Mouse (Mus musculus) activated CD4-positive, CD25-positive, alpha-beta regulatory T cell, adult 4 months (primary cell): ENCODE measurements around the gene Ift57. TPM values are rescaled to one million over a fixed set of nuclear protein-coding genes. Genes with fewer than 3 reads are reported as not detected.
A peak's percentile ranks its signal among the peaks of the same experiment; 100 is the strongest.

Source experiments
- ATAC-seq: one replicate; pipeline ENCODE4 v1.8.0; 2017
- polyA plus RNA-seq, 2 experiments: library from polyadenylated mRNA; unstranded; fragments of 100-300 nt; shearing (Covaris generic); gene quantifications; one replicate each; pipeline ENCODE4 v1.2.1; 2017

Ift57 gene
- polyA plus RNA-seq, 2 experiments from 2014 or later, result 4.8 TPM

DNA sequence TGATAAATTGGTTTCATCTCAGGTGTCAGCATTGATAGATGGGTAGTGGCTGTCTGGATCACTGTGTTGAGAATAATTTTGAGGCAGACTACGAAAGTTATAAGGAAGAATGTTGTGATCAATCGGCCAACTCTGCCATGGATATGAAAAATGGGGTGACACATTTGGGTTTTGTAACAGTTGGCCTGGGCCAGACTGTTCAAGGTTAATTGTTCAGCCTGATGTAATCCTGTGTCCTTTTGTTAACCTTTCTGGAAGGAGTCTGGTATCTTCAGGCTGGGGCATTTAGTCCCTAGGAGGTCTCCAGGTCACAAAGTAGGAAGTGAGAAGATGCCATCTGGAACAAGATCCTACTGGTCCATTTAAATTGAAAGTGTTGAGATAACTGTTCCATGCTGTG, 97.2 kb downstream of the Ift57 start:
- no peak for ATAC-seq

DNA sequence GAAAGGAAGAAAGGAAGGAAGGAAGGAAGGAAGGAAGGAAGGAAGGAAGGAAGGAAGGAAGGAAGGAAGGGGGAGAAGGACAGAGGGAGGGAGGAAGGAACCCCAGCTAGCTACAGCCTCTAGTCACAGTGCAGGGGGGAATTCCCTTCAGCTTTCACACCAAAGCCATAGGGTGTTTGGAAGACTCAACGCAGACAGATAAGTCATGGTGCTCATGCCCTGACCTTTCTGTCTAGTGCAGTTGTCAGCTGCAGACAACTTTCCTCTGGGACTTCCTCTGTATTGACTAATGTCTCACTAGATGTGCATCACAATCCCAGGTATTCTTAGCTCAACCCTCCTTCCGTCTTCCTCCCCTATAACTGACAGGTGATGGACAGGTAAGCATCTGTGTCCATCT, 97.9 kb downstream of the Ift57 start:
- peak; percentile 41 for ATAC-seq

DNA sequence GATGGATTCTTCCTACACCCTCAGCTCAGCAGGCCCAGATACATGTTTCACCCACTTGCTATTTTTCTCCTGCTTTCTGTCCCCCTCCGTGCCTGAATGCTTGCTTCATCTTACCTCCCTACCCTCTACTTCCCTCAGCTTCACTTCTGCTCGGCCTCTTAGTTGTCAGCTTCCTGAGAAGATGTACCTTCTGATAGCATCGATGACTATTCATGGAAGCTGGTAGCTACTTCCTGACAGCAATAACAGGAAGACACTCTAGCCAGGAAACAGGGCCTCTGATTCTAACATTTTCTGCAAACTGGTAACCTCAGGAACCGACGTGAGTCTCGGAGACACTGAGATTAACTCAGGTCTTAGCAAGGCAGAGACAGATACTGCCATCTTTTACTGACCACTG, 99.8 kb downstream of the Ift57 start:
- peak; percentile 30 for ATAC-seq

DNA sequence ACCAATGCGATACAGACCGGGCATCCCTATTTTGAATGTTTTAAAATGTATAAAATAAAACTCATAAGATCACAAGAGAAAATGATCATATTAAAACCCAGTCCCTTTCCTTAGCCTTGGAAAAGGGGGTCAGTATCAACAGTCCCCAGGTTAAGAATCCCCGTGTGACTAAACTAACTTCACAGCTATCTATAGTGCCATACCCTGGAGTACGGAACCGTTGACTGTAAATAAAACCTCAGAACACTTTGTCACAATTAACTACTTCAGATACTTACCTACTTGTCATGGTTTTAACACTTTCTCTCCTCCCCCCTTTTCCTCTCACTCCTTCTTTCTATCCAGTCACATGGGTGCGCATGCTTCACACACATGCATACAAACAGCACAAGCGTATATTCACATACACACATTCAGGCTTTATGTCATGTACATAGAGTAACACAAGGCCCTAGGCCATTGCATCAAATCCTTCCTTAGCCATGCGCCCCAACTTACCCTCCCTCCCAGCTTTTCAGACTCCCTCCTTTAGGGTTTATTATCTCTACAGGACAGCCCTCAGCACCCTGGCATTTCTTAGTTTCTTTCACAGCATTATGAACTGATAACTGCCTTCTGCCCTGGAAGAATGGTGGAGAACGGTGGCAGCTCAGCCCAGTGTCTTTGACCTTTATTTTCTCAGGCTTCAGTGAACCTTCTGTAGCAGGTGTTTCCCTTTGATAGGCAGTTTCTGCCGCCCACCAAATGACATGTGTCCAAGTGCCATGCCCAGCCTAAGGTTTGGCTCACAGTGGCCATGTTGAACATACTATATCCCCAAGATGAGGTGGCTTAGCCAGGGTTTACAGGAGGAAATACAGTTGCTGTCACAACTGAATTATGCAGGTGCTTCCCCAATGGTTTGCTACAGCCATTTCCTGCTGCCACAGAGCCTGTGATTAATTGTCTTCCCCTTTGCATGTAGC, 100.8 kb downstream of the Ift57 start, which contains the start of gene Cd47:
Cd47 (plus strand) TSS at position 937 of the 965 bp plus-strand sequence.
- ATAC-seq, result peak; percentile 51

DNA sequence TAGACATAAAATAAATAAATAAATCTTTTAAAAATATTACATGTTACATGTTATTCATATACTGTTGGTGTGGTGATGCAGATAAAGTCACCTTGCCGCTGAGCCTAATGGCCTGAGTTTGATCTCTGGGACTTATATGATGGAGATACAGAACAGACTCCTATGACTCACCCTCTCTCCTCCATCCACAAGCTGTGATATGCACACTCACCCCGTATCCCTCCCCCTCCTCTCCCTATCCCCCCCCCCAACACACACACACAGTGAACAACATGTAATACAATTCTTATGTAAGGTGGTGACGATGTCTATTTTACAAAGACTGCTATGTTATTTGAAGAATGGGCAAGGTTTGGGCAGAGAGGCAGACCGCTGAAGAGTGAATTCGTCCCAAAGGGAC, 102.0 kb downstream of the Ift57 start:
- no peak for ATAC-seq

DNA sequence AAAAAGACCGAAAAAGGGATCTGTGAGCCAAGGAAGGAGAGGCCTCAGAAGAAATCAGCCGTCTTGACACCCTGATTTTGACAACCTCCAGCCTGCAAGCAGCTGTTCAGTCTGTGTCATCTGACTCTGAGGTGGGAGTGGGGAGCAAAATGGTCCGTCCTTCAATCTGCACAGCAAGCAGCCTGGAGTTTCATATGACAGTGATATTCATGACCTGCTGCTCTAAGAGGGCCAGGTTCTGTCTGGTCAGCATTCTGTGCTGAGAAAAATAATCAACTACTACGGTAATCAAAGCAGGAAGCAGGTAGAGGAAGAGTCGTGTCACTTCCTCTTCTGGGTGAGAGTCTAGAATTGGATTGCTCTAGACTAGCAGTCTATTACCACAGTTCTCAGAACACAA, 102.4 kb downstream of the Ift57 start:
- ATAC-seq, result peak; percentile 57

DNA sequence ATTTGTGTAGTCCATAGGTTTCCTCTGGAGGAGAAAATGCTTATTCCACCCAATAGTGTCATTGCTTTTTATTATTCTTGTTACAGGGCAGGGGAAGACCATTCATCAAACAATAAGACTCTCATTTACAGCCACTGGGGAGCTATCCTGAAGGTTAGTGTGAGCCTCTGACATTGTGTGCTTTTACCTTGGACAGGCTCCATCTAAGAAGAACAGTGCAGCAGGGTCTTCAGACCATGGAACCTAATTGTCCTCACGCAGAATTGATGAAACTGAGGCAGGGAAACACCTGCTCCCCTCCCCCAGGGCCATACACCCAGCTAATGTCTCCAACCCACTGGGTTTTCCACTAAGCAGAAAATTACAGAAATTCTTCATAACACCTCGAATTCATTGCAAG, 104.0 kb downstream of the Ift57 start:
- no peak for ATAC-seq

DNA sequence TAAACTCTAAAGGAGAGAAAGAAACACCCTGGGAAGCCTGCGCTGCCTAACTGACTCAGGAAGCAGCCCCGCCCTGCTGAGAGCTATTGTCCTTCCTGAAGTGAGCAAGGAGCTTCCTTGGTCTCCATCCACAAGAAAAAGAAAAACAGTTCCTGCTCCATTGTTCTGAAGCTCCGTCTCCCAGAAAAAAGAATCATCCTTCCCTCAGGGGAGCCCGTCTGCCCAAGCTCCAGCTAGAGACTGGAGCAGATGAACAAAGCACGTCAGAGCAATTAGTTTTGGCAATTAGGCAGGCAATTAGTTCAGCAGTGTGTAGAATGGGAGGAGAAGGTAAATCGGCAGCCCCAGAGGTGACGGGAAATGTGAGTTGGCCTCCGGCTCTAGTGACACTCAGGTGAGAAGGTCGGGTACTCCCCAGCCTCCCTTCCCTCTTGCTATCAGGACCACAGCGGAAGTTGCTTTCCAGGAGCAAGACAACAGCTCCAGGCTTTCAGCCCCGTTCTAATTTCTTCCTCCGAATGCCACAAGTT, 105.0 kb downstream of the Ift57 start:
- no peak for ATAC-seq

DNA sequence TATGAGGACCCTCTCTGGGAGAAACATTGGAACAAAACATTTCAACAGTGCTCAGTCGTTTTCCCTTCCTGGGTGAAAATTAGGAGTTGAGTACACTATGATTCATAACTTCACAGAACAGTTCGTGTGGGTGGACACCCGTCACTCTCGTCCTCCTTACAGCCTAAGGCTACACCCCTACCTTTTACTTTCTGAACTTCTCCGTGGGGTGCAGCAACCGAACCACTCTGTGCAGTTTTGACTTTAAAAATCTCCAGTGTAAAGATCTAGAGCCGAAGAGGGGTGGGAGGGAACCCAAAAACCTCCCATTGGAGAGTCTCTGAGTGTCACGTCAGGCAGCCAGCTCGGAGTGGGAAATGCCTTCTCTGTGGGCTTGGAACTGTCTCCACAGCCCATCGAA, 107.9 kb downstream of the Ift57 start:
- peak; percentile 63 for ATAC-seq

DNA sequence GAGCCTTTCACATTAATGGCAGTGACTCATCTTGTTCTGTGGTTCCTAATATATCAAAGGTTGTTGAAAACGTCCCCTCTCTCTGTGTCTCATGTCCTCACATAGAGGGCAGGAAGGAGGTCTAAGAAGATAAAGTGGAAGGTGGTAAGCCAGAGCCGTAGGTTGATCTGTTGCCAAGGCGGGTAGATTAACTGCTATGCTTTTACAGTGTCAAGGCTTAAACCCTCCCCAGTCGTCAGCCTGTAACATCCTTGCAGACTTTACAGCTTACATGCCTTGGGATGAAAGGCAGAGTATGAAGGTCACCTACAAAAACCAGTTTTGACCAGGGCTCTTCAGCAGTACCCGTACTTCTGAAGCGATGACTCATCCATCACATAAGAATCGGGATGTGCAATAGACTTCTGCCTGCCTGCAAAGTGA, 108.4 kb downstream of the Ift57 start:
- ATAC-seq, result peak; percentile 79

DNA sequence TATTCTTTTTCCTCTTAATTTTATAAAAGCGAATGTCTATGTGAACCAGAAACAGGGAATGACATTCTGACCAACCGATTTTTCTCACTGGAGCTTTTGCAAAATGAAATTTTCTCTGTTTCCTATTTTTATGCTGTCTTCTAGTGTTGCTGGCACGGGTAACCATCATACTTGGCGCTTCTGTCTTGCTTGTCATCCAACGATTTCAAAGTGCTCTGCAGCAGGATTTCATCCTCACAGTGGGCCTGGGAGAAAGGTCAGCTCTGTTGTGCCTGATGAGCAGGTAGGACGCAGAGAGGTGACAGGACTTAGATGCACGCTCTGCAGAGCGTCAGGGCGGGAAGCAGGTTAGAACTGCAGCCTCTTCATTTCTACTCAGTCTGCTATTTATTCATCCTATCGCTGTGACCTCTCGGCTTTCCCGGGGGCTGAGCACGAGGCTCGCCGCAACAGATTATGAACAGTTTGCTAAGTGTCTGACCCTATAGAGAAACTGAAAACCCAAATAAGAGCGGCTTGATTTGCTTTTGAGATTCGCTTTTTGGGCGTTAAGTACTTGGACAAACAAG, 108.9 kb downstream of the Ift57 start:
- no peak for ATAC-seq

DNA sequence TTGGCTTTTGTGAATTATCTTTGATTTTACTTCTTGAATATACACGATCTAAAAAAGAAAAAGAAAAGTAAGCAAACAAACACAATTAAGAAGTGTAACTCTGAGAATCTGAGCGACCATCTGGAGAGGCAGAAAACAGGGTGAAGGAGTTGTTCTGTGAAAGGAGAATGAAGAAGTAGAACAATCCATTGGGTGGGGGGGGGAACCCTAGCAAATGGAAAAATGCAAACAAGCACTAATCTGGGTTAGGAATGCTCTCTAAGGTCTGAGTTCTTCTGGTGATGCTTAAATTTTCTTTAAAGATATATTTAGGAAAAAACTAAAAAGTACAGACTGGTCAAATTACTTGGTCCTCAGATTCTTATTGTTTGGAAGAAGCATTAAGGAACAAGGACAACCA, 112.9 kb downstream of the Ift57 start:
- no peak for ATAC-seq

DNA sequence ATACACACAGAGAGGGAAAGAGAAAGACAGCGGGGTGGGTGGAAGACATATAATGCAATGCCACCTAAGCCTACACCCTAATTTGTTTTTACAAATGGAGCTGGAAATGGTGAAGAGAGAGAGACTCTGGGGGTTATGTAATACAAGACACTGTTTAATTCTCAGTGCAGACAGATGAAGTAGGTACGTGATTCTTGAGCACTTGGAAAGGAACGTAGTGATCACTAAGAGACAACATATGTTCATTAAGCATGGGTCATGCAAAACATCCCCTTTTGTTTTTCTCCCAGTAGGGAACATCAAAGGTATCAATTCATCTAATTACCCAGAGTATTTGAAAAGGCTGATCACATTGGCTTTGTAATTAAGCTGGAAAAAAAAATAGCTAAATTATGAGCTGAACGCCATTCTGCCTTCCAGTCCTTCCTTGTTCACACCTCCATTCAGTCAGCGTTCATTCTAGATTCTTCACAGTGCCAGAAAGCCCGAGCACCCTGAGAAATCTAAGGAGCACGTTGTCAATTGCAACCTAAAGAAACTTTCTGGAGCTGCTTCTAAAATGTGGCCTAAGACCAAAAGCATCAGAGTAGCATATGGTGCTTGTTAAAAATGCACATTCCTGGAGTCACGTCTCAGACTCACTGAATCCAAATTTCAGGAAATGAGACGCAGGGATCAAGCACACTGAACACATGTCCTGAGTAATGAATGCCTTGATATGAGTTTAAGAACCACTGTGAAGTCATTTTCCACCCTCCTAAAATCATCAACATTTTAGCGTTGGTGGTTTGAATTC, 114.0 kb downstream of the Ift57 start:
- no peak for ATAC-seq

DNA sequence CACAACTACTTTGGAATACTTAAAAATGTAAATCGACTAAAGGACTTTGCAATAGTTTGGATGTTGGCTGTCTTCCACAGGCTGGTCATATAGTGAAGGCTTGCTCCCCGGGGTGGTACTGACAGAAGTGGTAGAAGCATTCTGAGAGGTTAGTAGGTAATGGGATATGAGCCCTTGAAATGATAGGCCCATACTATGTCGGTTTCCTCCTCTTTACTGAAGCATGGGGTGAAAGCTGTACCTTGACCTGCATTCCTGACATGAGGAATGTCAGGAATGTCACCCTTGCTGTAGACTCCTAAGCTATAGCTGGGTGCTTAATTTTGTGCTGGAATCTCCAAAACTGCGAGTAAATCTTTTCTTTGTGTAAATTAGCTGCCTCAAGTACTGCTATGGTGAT, 115.4 kb downstream of the Ift57 start:
- ATAC-seq, result no peak

Other genes starting within 250 kb of the Ift57 start
- 100 to 1,000 TPM; 296 to 343 TPM for gene Cd47, start 101.3 kb downstream of the Ift57 start, polyA plus RNA-seq